Mouse (Mus musculus): ENCODE results near the gene Chrna3. TPM values are rescaled to one million over a fixed set of nuclear protein-coding genes. Genes with fewer than 3 reads are reported as not detected.

The Chrna3 gene
- total and polyA plus RNA-seq, 3 experiments: not detected

- Histone ChIP-seq H3K36me3 (replicated peaks in 1 of 2; ENCODE audit: control insufficient read depth in 1 of 2, insufficient read depth in 1 of 2, low read length in 1 of 2) (no peaks in the 10 kb centered on the region), H3K27ac (ENCODE audit: insufficient read depth, low read depth) (no peak within 1 kb of the TSS), H3K4me2 (ENCODE audit: insufficient read depth, low read depth, poor library complexity, severe bottlenecking) (peak within 1 kb of the TSS; percentile 98), H3K4me1 (ENCODE audit: control insufficient read depth in 1 of 2, insufficient read depth in 2 of 2) (peaks cover 0 to 14% of the 10 kb centered on the region in 2 experiments; a peak in 2 of 4 replicates), H3K9me3 (replicated peaks; ENCODE audit: low read length) (no peaks in the 10 kb centered on the region), H3K9ac (ENCODE audit: insufficient read depth, low read depth) (peak within 1 kb of the TSS; percentile 27), H3K79me2 (replicated peaks; ENCODE audit: control insufficient read depth, extremely low read depth, insufficient read depth, poor library complexity, severe bottlenecking) (no peaks in the 10 kb centered on the region), H3K4me3 (replicated peaks in 1 of 3; ENCODE audit: low read depth in 2 of 3, low read length in 2 of 3, poor library complexity in 1 of 3) (peak within 1 kb of the TSS; percentile 0 to 77 (median 51)), H3K27me3 (replicated peaks) (no peaks in the 10 kb centered on the region)
- dilution Hi-C loops (cut with MboI; ENCODE audit: extremely low pct_ligation_motif_present, extremely low pct_unique_long_range_greater_than_20kb, low sequenced_read_pairs) (no loop called here), in situ Hi-C loops (cut with MboI; ENCODE audit: low pct_ligation_motif_present, low pct_unique_long_range_greater_than_20kb, low sequenced_read_pairs) (loop anchor here (5.0 to 25.0 kb wide), 2 partner anchors 49 to 239 kb away; no protein-coding TSS in a partner anchor)
- no peak for DNase-seq (ENCODE audit: extremely low read depth)
- TF ChIP-seq PAX5 (IDR thresholded peaks at IDR 0.05; ENCODE audit: low read length) (no peak), ZNF384 (IDR thresholded peaks at IDR 0.05; ENCODE audit: low read depth, low read length) (no peak), USF1 (IDR thresholded peaks at IDR 0.05; ENCODE audit: low read depth, low read length) (no peak), SIN3A (IDR thresholded peaks at IDR 0.05; ENCODE audit: low read length) (peak; percentile 75; the same call in 1 of the 2 replicates), MYC (IDR thresholded peaks at IDR 0.05; ENCODE audit: low read depth, low read length) (no peak), E2F4 (IDR thresholded peaks at IDR 0.05; ENCODE audit: insufficient replicate concordance, low read depth, low read length) (no peak), IRF4 (IDR thresholded peaks at IDR 0.05; ENCODE audit: low read depth, low read length) (no peak)
Measured at GRCm38 (mm10) chr9:55048211-55048880, 22.0 kb upstream of the Chrna3 start, which contains the start of gene Chrnb4. Chrnb4 (minus strand) TSS chr9:55048779.

GRCm38 (mm10) chr9:55046764-55047163 lies 20.4 kb upstream of the Chrna3 start:
- TF ChIP-seq TCF12 (IDR thresholded peaks at IDR 0.05; ENCODE audit: low read depth, low read length) (no peak), CTCF (conservative IDR thresholded peaks at IDR 0.05 in 1 of 2, IDR thresholded peaks at IDR 0.05 in 1 of 2; ENCODE audit: low read depth in 2 of 2, low read length in 2 of 2) (peak; percentile 25 to 78; a peak in 3 of 4 replicates), PAX5 (IDR thresholded peaks at IDR 0.05; ENCODE audit: low read length) (no peak), RAD21 (IDR thresholded peaks at IDR 0.05; ENCODE audit: low read depth, low read length) (peak; percentile 71), NELFE (IDR thresholded peaks at IDR 0.05; ENCODE audit: low read depth, low read length) (no peak), USF1 (IDR thresholded peaks at IDR 0.05; ENCODE audit: low read depth, low read length) (no peak), MYC (IDR thresholded peaks at IDR 0.05; ENCODE audit: low read depth, low read length) (0 out of 2 replicates have a peak, but pooled peaks have one; percentile 24), ZC3H11A (IDR thresholded peaks at IDR 0.05; ENCODE audit: low read depth, low read length) (peak; percentile 21; the same call in 1 of the 2 replicates), ZKSCAN1 (IDR thresholded peaks at IDR 0.05; ENCODE audit: borderline replicate concordance, low read depth, low read length) (no peak), E2F4 (IDR thresholded peaks at IDR 0.05; ENCODE audit: insufficient replicate concordance, low read depth, low read length) (no peak), SMC3 (IDR thresholded peaks at IDR 0.05; ENCODE audit: low read depth, low read length) (peak; percentile 84), ZNF384 (IDR thresholded peaks at IDR 0.05; ENCODE audit: low read depth, low read length) (peak; percentile 99)
- Histone ChIP-seq H3K4me2 (ENCODE audit: insufficient read depth, low read depth, poor library complexity, severe bottlenecking) (no peak overlapping the region), H3K9ac (ENCODE audit: insufficient read depth, low read depth) (no peak overlapping the region), H3K79me2 (replicated peaks; ENCODE audit: control insufficient read depth, extremely low read depth, insufficient read depth, poor library complexity, severe bottlenecking) (no peaks in the 10 kb centered on the region), H3K36me3 (replicated peaks in 1 of 2; ENCODE audit: control insufficient read depth in 1 of 2, insufficient read depth in 1 of 2, low read length in 1 of 2) (no peaks in the 10 kb centered on the region), H3K4me3 (replicated peaks in 1 of 3; ENCODE audit: low read depth in 2 of 3, low read length in 2 of 3, poor library complexity in 1 of 3) (no peak overlapping the region), H3K4me1 (ENCODE audit: control insufficient read depth in 1 of 2, insufficient read depth in 2 of 2) (peaks cover 0 to 14% of the 10 kb centered on the region in 2 experiments; a peak in 2 of 4 replicates), H3K27ac (ENCODE audit: insufficient read depth, low read depth) (no peak overlapping the region), H3K27me3 (replicated peaks) (no peaks in the 10 kb centered on the region), H3K9me3 (replicated peaks; ENCODE audit: low read length) (no peaks in the 10 kb centered on the region)
- in situ Hi-C loops (cut with MboI; ENCODE audit: low pct_ligation_motif_present, low pct_unique_long_range_greater_than_20kb, low sequenced_read_pairs): loop anchor here (5.0 to 25.0 kb wide), 2 partner anchors 51 to 241 kb away; no protein-coding TSS in a partner anchor
- dilution Hi-C loops (cut with MboI; ENCODE audit: extremely low pct_ligation_motif_present, extremely low pct_unique_long_range_greater_than_20kb, low sequenced_read_pairs): no loop called here
- DNase-seq (ENCODE audit: extremely low read depth): peak; percentile 37
